Mouse (Mus musculus) 3134 (cell line): ENCODE data around the gene Rabggta.
A peak's percentile ranks its signal among the peaks of the same experiment; 100 is the strongest.

Experiments used
- DNase-seq: peaks from one replicate; pipeline ENCODE4 v3.0.0-alpha.2; 2011; ENCODE audit warnings: low spot score; ENCODE audit not compliant: insufficient read length; ENCODE audit errors: extremely low read depth

The Rabggta gene

GRCm38 (mm10) chr14:55702761-55703160 is 19.3 kb downstream of the Rabggta start:
- DNase-seq = no peak

GRCm38 (mm10) chr14:55701131-55701530 is 20.9 kb downstream of the Rabggta start:
- DNase-seq = no peak

- no peak for DNase-seq
Measured at GRCm38 (mm10) chr14:55697226-55697625, 24.8 kb downstream of the Rabggta start.

- no peak for DNase-seq
Measured at GRCm38 (mm10) chr14:55689433-55689832, 32.6 kb downstream of the Rabggta start.

- no peak for DNase-seq
Measured at GRCm38 (mm10) chr14:55682118-55682493, 40.0 kb downstream of the Rabggta start.

GRCm38 (mm10) chr14:55681160-55682117 is 40.6 kb downstream of the Rabggta start, which contains the start of gene Tinf2:
Gene Tinf2, minus strand, starts transcription at chr14:55681820.
- peak; percentile 96 for DNase-seq

- no peak for DNase-seq
Measured at GRCm38 (mm10) chr14:55677615-55678014, 44.4 kb downstream of the Rabggta start.

GRCm38 (mm10) chr14:55672741-55673060 is 49.4 kb downstream of the Rabggta start:
- no peak for DNase-seq

- DNase-seq = peak; percentile 92
Measured at GRCm38 (mm10) chr14:55671833-55672740, 50.0 kb downstream of the Rabggta start, which contains the start of the genes Gmpr2 and Nedd8. Gene Gmpr2, plus strand, starts transcription at chr14:55671941. Gene Nedd8, minus strand, starts transcription at chr14:55672124.

GRCm38 (mm10) chr14:55671486-55671832 is 50.6 kb downstream of the Rabggta start:
- no peak for DNase-seq
